Mouse (Mus musculus) mouse trophoblast stem cell (cell line): ENCODE results near the gene Scpep1.

Experiments used
- in situ Hi-C, 2 experiments: fragments of 300-500 bp; cut with MseI, MboI; formaldehyde crosslinking; loops; 2 replicates in 1 of 2; 3 replicates in 1 of 2; pipeline ENCODE4 v1.15.1; 2025

The Scpep1 gene

GRCm38 (mm10) chr11:88955217-88955969, at the start of gene Scpep1:
TSS of gene Scpep1 (minus strand) at chr11:88955465.
- in situ Hi-C loops, result no loop called here

GRCm38 (mm10) chr11:89003726-89004125, 48.5 kb upstream of the Scpep1 start:
- in situ Hi-C loops, result no loop called here

- in situ Hi-C loops, result no loop called here
Measured at GRCm38 (mm10) chr11:89003078-89003477, 47.8 kb upstream of the Scpep1 start.

GRCm38 (mm10) chr11:89002621-89003020, 47.4 kb upstream of the Scpep1 start:
- in situ Hi-C loops, result no loop called here

GRCm38 (mm10) chr11:89002068-89002467, 46.8 kb upstream of the Scpep1 start:
- in situ Hi-C loops, result no loop called here

- in situ Hi-C loops, result no loop called here
Measured at GRCm38 (mm10) chr11:89001569-89001968, 46.3 kb upstream of the Scpep1 start.

- in situ Hi-C loops, result no loop called here
Measured at GRCm38 (mm10) chr11:89000527-89000819, 45.2 kb upstream of the Scpep1 start.

GRCm38 (mm10) chr11:88999723-89000526, 44.7 kb upstream of the Scpep1 start:
- in situ Hi-C loops, result loop anchor here in 1 of 2 experiments (10.0 kb wide), 1 partner anchor 1915 kb away; no protein-coding TSS in a partner anchor

GRCm38 (mm10) chr11:88998974-88999722, 43.9 kb upstream of the Scpep1 start, which contains the start of gene Trim25:
TSS of gene Trim25 (plus strand) at chr11:88999376.
- in situ Hi-C loops, result loop anchor here in 1 of 2 experiments (10.0 kb wide), 1 partner anchor 1916 kb away; no protein-coding TSS in a partner anchor

- in situ Hi-C loops, result loop anchor here in 1 of 2 experiments (10.0 kb wide), 1 partner anchor 1916 kb away; no protein-coding TSS in a partner anchor
Measured at GRCm38 (mm10) chr11:88998406-88998805, 43.1 kb upstream of the Scpep1 start.

GRCm38 (mm10) chr11:88997343-88997742, 42.1 kb upstream of the Scpep1 start:
- in situ Hi-C loops, result loop anchor here in 1 of 2 experiments (10.0 kb wide), 1 partner anchor 1917 kb away; no protein-coding TSS in a partner anchor

GRCm38 (mm10) chr11:88996427-88996826, 41.2 kb upstream of the Scpep1 start:
- in situ Hi-C loops, result loop anchor here in 1 of 2 experiments (10.0 kb wide), 1 partner anchor 1918 kb away; no protein-coding TSS in a partner anchor

GRCm38 (mm10) chr11:88995616-88996015, 40.4 kb upstream of the Scpep1 start:
- in situ Hi-C loops, result loop anchor here in 1 of 2 experiments (10.0 kb wide), 1 partner anchor 1919 kb away; no protein-coding TSS in a partner anchor

GRCm38 (mm10) chr11:88994492-88994891, 39.2 kb upstream of the Scpep1 start:
- in situ Hi-C loops, result loop anchor here (5.0 to 10.0 kb wide), 3 partner anchors 38 to 1920 kb away; no protein-coding TSS in a partner anchor

GRCm38 (mm10) chr11:88993625-88994024, 38.4 kb upstream of the Scpep1 start:
- in situ Hi-C loops, result loop anchor here (5.0 to 10.0 kb wide), 3 partner anchors 39 to 1921 kb away; no protein-coding TSS in a partner anchor

- in situ Hi-C loops, result loop anchor here (5.0 to 10.0 kb wide), 3 partner anchors 39 to 1922 kb away; no protein-coding TSS in a partner anchor
Measured at GRCm38 (mm10) chr11:88993186-88993585, 37.9 kb upstream of the Scpep1 start.

GRCm38 (mm10) chr11:88989530-88989929, 34.3 kb upstream of the Scpep1 start:
- in situ Hi-C loops, result loop anchor here in 1 of 2 experiments (5.0 kb wide), 1 partner anchor 38 kb away; no protein-coding TSS in a partner anchor

- in situ Hi-C loops, result loop anchor here in 1 of 2 experiments (5.0 kb wide), 1 partner anchor 38 kb away; no protein-coding TSS in a partner anchor
Measured at GRCm38 (mm10) chr11:88988956-88989355, 33.7 kb upstream of the Scpep1 start.

GRCm38 (mm10) chr11:88986616-88987015, 31.4 kb upstream of the Scpep1 start:
- in situ Hi-C loops, result loop anchor here in 1 of 2 experiments (5.0 kb wide), 1 partner anchor 41 kb away; no protein-coding TSS in a partner anchor

GRCm38 (mm10) chr11:88981337-88981736, 26.1 kb upstream of the Scpep1 start:
- in situ Hi-C loops, result no loop called here

- in situ Hi-C loops, result no loop called here
Measured at GRCm38 (mm10) chr11:88977188-88977587, 21.9 kb upstream of the Scpep1 start.
